In the genomic region with DNA sequence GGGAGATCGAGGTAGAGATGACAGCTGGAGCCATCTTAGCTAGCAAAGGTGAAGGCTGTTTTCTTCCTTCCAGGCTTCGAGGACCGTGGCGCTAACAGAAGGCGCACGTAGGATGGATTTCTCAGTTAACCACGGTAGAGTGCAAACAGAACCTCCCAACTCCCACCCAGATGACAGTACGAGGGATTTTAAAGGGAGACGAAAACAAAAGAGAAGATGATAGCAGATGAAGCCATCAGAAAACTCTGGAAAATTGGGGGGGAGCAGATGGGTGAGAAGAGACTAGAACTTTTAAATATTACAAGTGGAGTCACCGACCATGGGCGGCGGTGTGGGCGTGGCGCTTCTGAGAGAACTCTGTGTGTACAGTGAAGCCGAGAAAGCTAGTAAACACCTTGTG, we compare ENCODE assay signal across 12 mouse cellular contexts.
A peak's percentile ranks its signal among the peaks of the same experiment; 100 is the strongest.
DNase-seq lines count a peak whose midpoint lies in the region; ATAC-seq and TF ChIP-seq lines count a peak whose summit lies in the region.
"Had no signal": no experiment of that assay in that cellular context is flagged by ENCODE, and none has a peak within 500 bp of the region (broad histone marks: within the 10 kb centered on the region; RNA-seq: fewer than 3 reads in every experiment).

No protein-coding gene starts in this region.

- no peaks in the 10 kb centered on the region for H3K36me3 ChIP-seq in E14TG2a.4 (ENCODE audit: insufficient read depth, low read length)
- H3K36me3 ChIP-seq in midbrain, embryonic 10.5 days = no peaks in the 10 kb centered on the region
- H3K36me3 ChIP-seq in liver, embryonic 11.5 days (ENCODE audit: control insufficient read depth, insufficient read depth, low read length) = no peaks in the 10 kb centered on the region

- WGBS in midbrain, embryonic 10.5 days = 90% methylated on average over 15 of the region's 15 CpGs
- 89% methylated on average over 15 of the region's 15 CpGs for WGBS in liver, embryonic 11.5 days

- peak; percentile 55 to 75 for DNase-seq in frontal cortex, adult 2 months (ENCODE audit: extremely low spot score in 1 of 2, low spot score in 1 of 2)
- no peak for DNase-seq in frontal cortex, postnatal 14 days (ENCODE audit: low spot score in 2 of 2)
- DNase-seq in frontal cortex, postnatal 36 days (ENCODE audit: low spot score in 2 of 2) = peak; percentile 60 to 67
- DNase-seq in midbrain, embryonic 10.5 days (ENCODE audit: low spot score) = no peak
- no peak for DNase-seq in liver, embryonic 11.5 days (ENCODE audit: low spot score)
- DNase-seq in natural killer cell, adult 2 months (ENCODE audit: low spot score in 2 of 2) = no peak
- DNase-seq in cerebellum, postnatal 25 days = no peak
- DNase-seq: adrenal gland, postnatal 25 days; embryo, embryonic 11 days; gastrocnemius, postnatal 10 days; lung, adult 2 months had no signal

- H3K27me3 ChIP-seq in E14TG2a.4 (ENCODE audit: insufficient read depth, low read length) = peaks cover 11% of the 10 kb centered on the region
- no peaks in the 10 kb centered on the region for H3K27me3 ChIP-seq in midbrain, embryonic 10.5 days (ENCODE audit: low read depth, poor library complexity, severe bottlenecking)
- H3K27me3 ChIP-seq in liver, embryonic 11.5 days (replicated peaks; ENCODE audit: control insufficient read depth, insufficient read depth, low read length) = no peaks in the 10 kb centered on the region

- peak overlapping the region; percentile 84 for H3K27ac ChIP-seq in midbrain, embryonic 10.5 days (replicated peaks)
- H3K27ac ChIP-seq in liver, embryonic 11.5 days (ENCODE audit: low read depth, low read length) = no peak overlapping the region

- no peak for ATAC-seq in liver, embryonic 11.5 days (replicated peaks; ENCODE audit: low FRiP score)

- no peak for TF ChIP-seq CTCF in E14TG2a.4 (conservative IDR thresholded peaks at IDR 0.05; ENCODE audit: low read length)

- H3K4me3 ChIP-seq in E14TG2a.4 (replicated peaks; ENCODE audit: low read length) = peak overlapping the region; percentile 37
- no peak overlapping the region; the same call in 1 of the 2 replicates for H3K4me3 ChIP-seq in midbrain, embryonic 10.5 days
- H3K4me3 ChIP-seq in liver, embryonic 11.5 days (ENCODE audit: low read depth, low read length) = no peak overlapping the region

- no peak overlapping the region for H3K9ac ChIP-seq in liver, embryonic 11.5 days (ENCODE audit: low read depth, low read length)

- H3K4me1 ChIP-seq in E14TG2a.4 (replicated peaks; ENCODE audit: low read depth, low read length) = peaks cover 30% of the 10 kb centered on the region
- peaks cover 81% of the 10 kb centered on the region for H3K4me1 ChIP-seq in midbrain, embryonic 10.5 days
- H3K4me1 ChIP-seq in liver, embryonic 11.5 days (replicated peaks; ENCODE audit: control insufficient read depth, insufficient read depth, low read length) = 0 out of 2 replicates have a peak, but pooled peaks cover 3% of the 10 kb centered on the region

- no peak overlapping the region for H3K4me2 ChIP-seq in liver, embryonic 11.5 days

- no peaks in the 10 kb centered on the region for H3K9me3 ChIP-seq in E14TG2a.4 (ENCODE audit: low read length)
- no peaks in the 10 kb centered on the region for H3K9me3 ChIP-seq in midbrain, embryonic 10.5 days (replicated peaks)
- no peaks in the 10 kb centered on the region for H3K9me3 ChIP-seq in liver, embryonic 11.5 days (ENCODE audit: control insufficient read depth, low read length)

Comparison
In these comparisons a context has a peak if more than half of its experiments do, and no peak if none do; other contexts are left out.
1. DNase-seq: peak in frontal cortex, adult 2 months (2 of 2) and frontal cortex, postnatal 36 days (2 of 2); none in frontal cortex, postnatal 14 days (0 of 2), midbrain, embryonic 10.5 days (single experiment), liver, embryonic 11.5 days (single experiment), natural killer cell, adult 2 months (0 of 2) and cerebellum, postnatal 25 days (0 of 2).